Mouse (Mus musculus): Measurements from ENCODE around the gene Oas1a.
"Not testable (repeated sequence)": the region's sequence is repeated elsewhere in the genome, so short reads cannot be mapped to it uniquely, and the experiment has no call there.

The Oas1a gene

GRCm38 (mm10) chr5:120892243-120892660 is 15.1 kb downstream of the Oas1a start:
- no peak for DNase-seq

- not testable (repeated sequence) for DNase-seq
Observed at GRCm38 (mm10) chr5:120891566-120892242, 15.6 kb downstream of the Oas1a start.

GRCm38 (mm10) chr5:120890991-120891390 is 16.3 kb downstream of the Oas1a start:
- no peak for DNase-seq

GRCm38 (mm10) chr5:120890026-120890425 is 17.3 kb downstream of the Oas1a start:
- DNase-seq = no peak

GRCm38 (mm10) chr5:120888294-120888815 is 19.0 kb downstream of the Oas1a start:
- not testable (repeated sequence) for DNase-seq

GRCm38 (mm10) chr5:120887831-120888230 is 19.5 kb downstream of the Oas1a start:
- no peak for DNase-seq

- DNase-seq = not testable (repeated sequence)
Observed at GRCm38 (mm10) chr5:120887413-120887812, 19.9 kb downstream of the Oas1a start, which contains the start of gene Oas1g. Oas1g (minus strand) TSS chr5:120887613.

GRCm38 (mm10) chr5:120881681-120882080 is 25.6 kb downstream of the Oas1a start:
- not testable (repeated sequence) for DNase-seq

GRCm38 (mm10) chr5:120878803-120879202 is 28.5 kb downstream of the Oas1a start:
- not testable (repeated sequence) for DNase-seq

- not testable (repeated sequence) for DNase-seq
Observed at GRCm38 (mm10) chr5:120877407-120877806, 29.9 kb downstream of the Oas1a start.

- DNase-seq = peak; percentile 31
Observed at GRCm38 (mm10) chr5:120876839-120877238, 30.5 kb downstream of the Oas1a start.

GRCm38 (mm10) chr5:120871469-120871868 is 35.9 kb downstream of the Oas1a start:
- no peak for DNase-seq

- DNase-seq = no peak
Observed at GRCm38 (mm10) chr5:120870782-120871181, 36.5 kb downstream of the Oas1a start.

GRCm38 (mm10) chr5:120870081-120870480 is 37.2 kb downstream of the Oas1a start:
- DNase-seq = no peak

GRCm38 (mm10) chr5:120869436-120870015 is 37.8 kb downstream of the Oas1a start:
- DNase-seq = no peak

- DNase-seq = no peak
Observed at GRCm38 (mm10) chr5:120865336-120865860, 41.9 kb downstream of the Oas1a start.

GRCm38 (mm10) chr5:120861121-120861520 is 46.2 kb downstream of the Oas1a start, which contains the start of gene Oas1h:
Oas1h (plus strand) TSS chr5:120861421.
- no peak for DNase-seq

GRCm38 (mm10) chr5:120859241-120859640 is 48.1 kb downstream of the Oas1a start:
- no peak for DNase-seq

GRCm38 (mm10) chr5:120849601-120850136 is 57.7 kb downstream of the Oas1a start:
- DNase-seq = peak; percentile 11

GRCm38 (mm10) chr5:120847067-120847466 is 60.3 kb downstream of the Oas1a start, which contains the start of gene Oas1f:
Oas1f (plus strand) TSS chr5:120847367.
- DNase-seq = no peak

All from cerebellum, adult 9-11 months (tissue).